Mouse (Mus musculus): ENCODE data around the gene Rab11a. TPM values are rescaled to one million over a fixed set of nuclear protein-coding genes. Genes with fewer than 3 reads are reported as not detected.
A peak's percentile ranks its signal among the peaks of the same experiment; 100 is the strongest.

The Rab11a gene
- polyA plus RNA-seq, 1 experiment from 2014 or later: 415 TPM

DNA sequence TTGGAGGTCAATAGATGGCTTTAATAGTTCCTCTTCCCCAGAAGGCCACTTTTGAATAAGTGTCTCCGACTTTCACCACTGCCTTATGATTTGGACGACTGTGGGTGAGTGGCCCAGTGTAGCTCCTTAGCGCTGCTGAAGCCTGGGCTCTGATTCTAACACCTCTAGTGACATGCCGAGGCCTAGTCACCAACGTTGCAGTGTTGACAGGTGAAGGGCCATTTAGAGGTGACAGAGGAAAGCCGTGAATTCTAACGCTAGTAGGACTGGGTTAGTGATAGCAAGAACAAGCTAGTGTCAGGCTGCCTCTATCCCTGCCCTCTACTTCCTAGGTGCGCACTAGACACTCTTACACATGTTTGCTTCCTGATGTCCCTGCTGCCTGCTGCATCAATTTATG lies 35.7 kb upstream of the Rab11a start:
- no peak overlapping the region for H3K4me2 ChIP-seq (replicated peaks)
- no peak for ATAC-seq (ENCODE audit: insufficient number of reproducible peaks, low FRiP score, low TSS enrichment, low read depth)
- no peaks in the 10 kb centered on the region for H3K27me3 ChIP-seq
- H3K4me1 ChIP-seq: no peaks in the 10 kb centered on the region
- no peaks in the 10 kb centered on the region for H3K36me3 ChIP-seq
- H3K4me3 ChIP-seq (replicated peaks): no peak overlapping the region
- H3K9ac ChIP-seq: no peak overlapping the region
- H3K9me3 ChIP-seq (replicated peaks): no peaks in the 10 kb centered on the region
- WGBS: 85% methylated on average over 8 of the region's 8 CpGs
- H3K27ac ChIP-seq (replicated peaks): no peak overlapping the region

- Histone ChIP-seq H3K4me1 (no peaks in the 10 kb centered on the region), H3K9me3 (replicated peaks) (no peaks in the 10 kb centered on the region), H3K36me3 (no peaks in the 10 kb centered on the region), H3K27ac (replicated peaks) (no peak overlapping the region), H3K4me2 (replicated peaks) (no peak overlapping the region), H3K27me3 (no peaks in the 10 kb centered on the region), H3K9ac (no peak overlapping the region), H3K4me3 (replicated peaks) (no peak overlapping the region)
- ATAC-seq (ENCODE audit: insufficient number of reproducible peaks, low FRiP score, low TSS enrichment, low read depth): no peak
- 52% methylated on average over 5 of the region's 5 CpGs for WGBS
Measured at GRCm38 (mm10) chr9:64771236-64771635, 33.7 kb upstream of the Rab11a start.

- no peaks in the 10 kb centered on the region for H3K36me3 ChIP-seq
- ATAC-seq (ENCODE audit: insufficient number of reproducible peaks, low FRiP score, low TSS enrichment, low read depth): no peak
- 88% methylated on average over 5 of the region's 5 CpGs for WGBS
Measured at GRCm38 (mm10) chr9:64770411-64770849, 32.9 kb upstream of the Rab11a start.

DNA sequence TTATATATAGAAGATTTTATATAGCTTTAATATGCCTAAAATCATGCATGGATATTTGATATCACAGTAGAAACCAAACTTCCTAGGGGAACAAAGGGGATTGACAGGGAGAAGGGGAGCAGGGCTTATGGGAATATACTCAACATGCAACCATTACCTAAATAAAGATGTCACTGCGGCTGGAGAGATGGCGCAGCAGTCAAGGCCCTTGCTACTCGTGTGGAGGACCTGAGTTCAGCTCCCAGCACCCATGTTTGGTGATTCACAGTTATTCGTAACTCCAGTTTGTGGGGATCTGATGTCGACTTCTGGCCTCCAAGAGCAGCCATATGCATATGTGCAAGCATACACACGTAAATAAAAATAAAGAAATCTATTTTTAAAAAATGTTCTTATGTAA lies 32.4 kb upstream of the Rab11a start:
- WGBS: 82% methylated on average over 6 of the region's 6 CpGs
- ATAC-seq (ENCODE audit: insufficient number of reproducible peaks, low FRiP score, low TSS enrichment, low read depth): no peak
- H3K27ac ChIP-seq (replicated peaks): no peak overlapping the region
- H3K4me2 ChIP-seq (replicated peaks): no peak overlapping the region
- H3K4me1 ChIP-seq: no peaks in the 10 kb centered on the region
- H3K36me3 ChIP-seq: no peaks in the 10 kb centered on the region
- no peaks in the 10 kb centered on the region for H3K9me3 ChIP-seq (replicated peaks)
- H3K4me3 ChIP-seq (replicated peaks): no peak overlapping the region
- no peak overlapping the region for H3K9ac ChIP-seq
- no peaks in the 10 kb centered on the region for H3K27me3 ChIP-seq

More at GRCm38 (mm10) chr9:64770411-64770849, 32.9 kb upstream of the Rab11a start:
- H3K9ac ChIP-seq: no peak overlapping the region
- no peaks in the 10 kb centered on the region for H3K9me3 ChIP-seq (replicated peaks)
- H3K4me1 ChIP-seq: no peaks in the 10 kb centered on the region
- H3K4me2 ChIP-seq (replicated peaks): no peak overlapping the region
- H3K27me3 ChIP-seq: no peaks in the 10 kb centered on the region
- H3K27ac ChIP-seq (replicated peaks): no peak overlapping the region
- H3K4me3 ChIP-seq (replicated peaks): no peak overlapping the region

DNA sequence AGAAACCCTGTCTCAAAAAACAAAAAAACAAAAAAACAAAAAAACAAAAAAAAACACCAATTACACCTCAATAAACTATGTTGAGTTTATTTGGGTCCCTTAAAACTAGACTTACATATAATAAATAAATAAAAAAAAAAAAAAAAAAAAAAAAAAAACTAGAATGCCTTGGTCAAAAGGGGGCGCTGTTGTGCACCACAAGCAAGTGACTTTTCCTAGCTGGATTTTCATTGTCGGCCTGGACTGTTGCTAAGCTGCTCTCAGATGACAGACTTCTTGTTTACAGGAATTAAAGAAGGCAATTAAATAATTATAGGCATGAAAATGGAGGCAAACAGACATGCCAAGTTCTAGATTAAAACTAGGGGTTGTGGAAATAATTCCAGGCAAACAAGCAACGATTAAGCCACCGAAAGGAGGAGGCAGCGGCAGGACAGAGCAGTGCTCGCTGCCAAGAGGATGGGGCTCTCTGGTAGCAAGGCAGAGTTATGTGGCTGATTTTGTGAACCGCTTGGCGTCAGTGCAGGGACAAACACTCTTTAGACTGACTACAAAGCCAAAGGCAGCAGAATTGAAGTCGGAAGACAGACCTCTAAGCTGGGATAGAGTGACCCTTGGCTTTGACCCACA lies 31.6 kb upstream of the Rab11a start:
- Histone ChIP-seq H3K9me3 (replicated peaks) (no peaks in the 10 kb centered on the region), H3K4me1 (no peaks in the 10 kb centered on the region), H3K27ac (replicated peaks) (peak overlapping the region; percentile 71), H3K9ac (no peak overlapping the region), H3K36me3 (no peaks in the 10 kb centered on the region), H3K4me2 (replicated peaks) (no peak overlapping the region), H3K27me3 (no peaks in the 10 kb centered on the region), H3K4me3 (replicated peaks) (no peak overlapping the region)
- WGBS: 23% methylated on average over 9 of the region's 9 CpGs
- no peak for ATAC-seq (ENCODE audit: insufficient number of reproducible peaks, low FRiP score, low TSS enrichment, low read depth)

DNA sequence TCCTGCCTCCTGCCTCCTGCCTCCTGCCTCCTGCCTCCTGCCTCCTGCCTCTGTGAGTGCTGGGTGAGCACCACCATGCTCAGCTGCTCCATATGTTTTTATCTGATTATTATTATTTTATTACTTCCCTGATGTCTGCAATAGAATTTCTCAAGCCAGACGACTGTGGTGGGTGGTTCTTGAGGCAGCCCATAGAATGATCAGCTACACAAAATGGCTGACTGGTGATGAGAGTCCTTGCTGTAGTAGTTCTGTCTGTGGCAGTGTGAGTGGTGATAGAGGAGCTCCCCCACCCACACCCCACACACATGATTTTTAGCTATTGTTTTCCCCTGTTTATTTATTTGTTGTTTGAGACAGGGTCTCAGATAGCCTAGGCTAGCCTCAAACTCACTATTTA lies 30.2 kb upstream of the Rab11a start:
- no peak for ATAC-seq (ENCODE audit: insufficient number of reproducible peaks, low FRiP score, low TSS enrichment, low read depth)
- H3K4me1 ChIP-seq: no peaks in the 10 kb centered on the region
- H3K4me2 ChIP-seq (replicated peaks): no peak overlapping the region
- H3K36me3 ChIP-seq: no peaks in the 10 kb centered on the region
- no peaks in the 10 kb centered on the region for H3K9me3 ChIP-seq (replicated peaks)
- H3K27ac ChIP-seq (replicated peaks): no peak overlapping the region
- H3K27me3 ChIP-seq: no peaks in the 10 kb centered on the region
- H3K4me3 ChIP-seq (replicated peaks): no peak overlapping the region
- 44% methylated on average over 1 of the region's 1 CpGs for WGBS
- no peak overlapping the region for H3K9ac ChIP-seq

- WGBS: 89% methylated on average over 3 of the region's 3 CpGs
Measured at GRCm38 (mm10) chr9:64766136-64766535, 28.6 kb upstream of the Rab11a start.

GRCm38 (mm10) chr9:64764824-64765223 lies 27.3 kb upstream of the Rab11a start:
- Histone ChIP-seq H3K9me3 (replicated peaks) (no peaks in the 10 kb centered on the region), H3K27ac (replicated peaks) (no peak overlapping the region), H3K27me3 (no peaks in the 10 kb centered on the region), H3K4me3 (replicated peaks) (no peak overlapping the region), H3K9ac (no peak overlapping the region), H3K4me1 (no peaks in the 10 kb centered on the region), H3K4me2 (replicated peaks) (no peak overlapping the region), H3K36me3 (no peaks in the 10 kb centered on the region)
- WGBS: 81% methylated on average over 2 of the region's 2 CpGs
- no peak for ATAC-seq (ENCODE audit: insufficient number of reproducible peaks, low FRiP score, low TSS enrichment, low read depth)

More at GRCm38 (mm10) chr9:64766136-64766535, 28.6 kb upstream of the Rab11a start:
- H3K4me1 ChIP-seq: no peaks in the 10 kb centered on the region
- no peak overlapping the region for H3K4me2 ChIP-seq (replicated peaks)
- H3K4me3 ChIP-seq (replicated peaks): no peak overlapping the region
- H3K27ac ChIP-seq (replicated peaks): no peak overlapping the region
- H3K27me3 ChIP-seq: no peaks in the 10 kb centered on the region
- no peak overlapping the region for H3K9ac ChIP-seq
- H3K36me3 ChIP-seq: no peaks in the 10 kb centered on the region
- no peaks in the 10 kb centered on the region for H3K9me3 ChIP-seq (replicated peaks)
- no peak for ATAC-seq (ENCODE audit: insufficient number of reproducible peaks, low FRiP score, low TSS enrichment, low read depth)

DNA sequence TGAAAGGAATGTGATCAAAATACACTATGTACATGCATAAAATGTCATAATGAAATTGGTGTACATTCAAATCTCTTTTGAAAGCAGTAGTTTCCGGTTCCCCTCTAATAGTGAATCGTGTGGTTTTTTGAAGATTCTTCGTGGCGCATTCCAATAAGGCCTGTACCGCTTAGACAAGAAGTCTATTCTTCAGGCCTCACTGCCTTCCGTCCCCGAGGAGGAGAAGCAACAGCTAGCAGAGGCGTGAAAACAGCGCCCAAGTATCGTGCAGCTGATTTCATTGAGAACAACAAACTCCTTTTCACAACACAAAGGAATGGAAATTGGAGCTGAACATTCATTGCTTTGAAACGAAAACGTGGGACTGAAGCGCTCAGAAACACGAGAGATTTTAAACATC lies 20.5 kb upstream of the Rab11a start:
- WGBS: 62% methylated on average over 14 of the region's 14 CpGs
- Histone ChIP-seq H3K9ac (no peak overlapping the region), H3K9me3 (replicated peaks) (no peaks in the 10 kb centered on the region), H3K4me2 (replicated peaks) (no peak overlapping the region), H3K27me3 (no peaks in the 10 kb centered on the region), H3K27ac (replicated peaks) (no peak overlapping the region), H3K4me3 (replicated peaks) (no peak overlapping the region), H3K36me3 (no peaks in the 10 kb centered on the region), H3K4me1 (no peaks in the 10 kb centered on the region)
- ATAC-seq (ENCODE audit: insufficient number of reproducible peaks, low FRiP score, low TSS enrichment, low read depth): no peak

DNA sequence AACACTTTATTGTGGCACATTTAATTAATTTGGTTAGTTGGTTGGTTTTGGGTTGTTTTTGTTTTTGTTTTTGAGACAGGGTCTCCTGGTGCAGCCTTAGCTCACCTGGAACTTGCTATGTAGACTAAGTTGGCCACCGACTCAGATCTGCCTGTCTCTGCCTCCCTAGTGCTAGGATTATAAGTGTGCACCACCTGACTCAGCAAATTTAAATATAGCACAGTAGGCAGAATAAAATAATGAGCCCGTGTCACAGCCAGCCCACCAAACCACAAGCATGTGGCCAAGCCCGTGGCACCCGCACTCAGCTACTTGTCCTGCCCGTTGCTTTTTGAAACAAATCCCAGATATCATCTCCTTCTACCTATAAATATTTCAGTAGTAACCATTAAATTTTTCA lies 15.0 kb upstream of the Rab11a start:
- ATAC-seq (ENCODE audit: insufficient number of reproducible peaks, low FRiP score, low TSS enrichment, low read depth): no peak
- Histone ChIP-seq H3K4me3 (replicated peaks) (no peak overlapping the region), H3K9me3 (replicated peaks) (no peaks in the 10 kb centered on the region), H3K4me1 (no peaks in the 10 kb centered on the region), H3K27me3 (no peaks in the 10 kb centered on the region), H3K4me2 (replicated peaks) (no peak overlapping the region), H3K36me3 (no peaks in the 10 kb centered on the region), H3K9ac (no peak overlapping the region), H3K27ac (replicated peaks) (no peak overlapping the region)
- 78% methylated on average over 5 of the region's 5 CpGs for WGBS

GRCm38 (mm10) chr9:64749314-64749713 lies 11.8 kb upstream of the Rab11a start:
- Histone ChIP-seq H3K4me2 (replicated peaks) (no peak overlapping the region), H3K27me3 (no peaks in the 10 kb centered on the region), H3K27ac (replicated peaks) (no peak overlapping the region), H3K36me3 (no peaks in the 10 kb centered on the region), H3K4me3 (replicated peaks) (no peak overlapping the region), H3K9ac (no peak overlapping the region), H3K4me1 (no peaks in the 10 kb centered on the region), H3K9me3 (replicated peaks) (no peaks in the 10 kb centered on the region)
- 73% methylated on average over 5 of the region's 6 CpGs for WGBS
- no peak for ATAC-seq (ENCODE audit: insufficient number of reproducible peaks, low FRiP score, low TSS enrichment, low read depth)

GRCm38 (mm10) chr9:64747735-64748134 lies 10.2 kb upstream of the Rab11a start:
- H3K36me3 ChIP-seq: no peaks in the 10 kb centered on the region
- H3K4me3 ChIP-seq (replicated peaks): no peak overlapping the region
- H3K9me3 ChIP-seq (replicated peaks): no peaks in the 10 kb centered on the region
- H3K4me1 ChIP-seq: no peaks in the 10 kb centered on the region
- H3K27me3 ChIP-seq: no peaks in the 10 kb centered on the region
- H3K9ac ChIP-seq: no peak overlapping the region
- no peak for ATAC-seq (ENCODE audit: insufficient number of reproducible peaks, low FRiP score, low TSS enrichment, low read depth)
- 75% methylated on average over 4 of the region's 4 CpGs for WGBS
- H3K4me2 ChIP-seq (replicated peaks): no peak overlapping the region
- no peak overlapping the region for H3K27ac ChIP-seq (replicated peaks)
